Mouse (Mus musculus) adrenal gland, postnatal 4 days (tissue): ENCODE measurements around the gene Agps. TPM values are rescaled to one million over a fixed set of nuclear protein-coding genes. Genes with fewer than 3 reads are reported as not detected.
"Not testable (repeated sequence)": the region's sequence is repeated elsewhere in the genome, so short reads cannot be mapped to it uniquely, and the experiment has no call there.

Experiments
- DNase-seq, 2 experiments: peaks; one replicate each; pipeline ENCODE4 v3.0.0; 2021 to 2022; ENCODE audit warnings: low spot score in 2 of 2, mixed read lengths in 2 of 2
- total RNA-seq, 2 experiments: library from RNA; stranded (reverse); gene quantifications; 2 replicates each; pipeline ENCODE4 v1.2.3; 2021

Gene Agps
- total RNA-seq, 2 experiments from 2014 or later = 39.0 to 52.5 TPM

- DNase-seq = not testable (repeated sequence)
Measured at GRCm38 (mm10) chr2:75977752-75978368, 145.9 kb downstream of the Agps start, which contains the start of gene Ttc30a2. Gene Ttc30a2, minus strand, starts transcription at chr2:75978170.

Other genes with a start within 250 kb of the Agps start
- gene Hnrnpa3, start 172.9 kb upstream of the Agps start, total RNA-seq = 100 to 1,000 TPM; 525 to 570 TPM
- 10 to 100 TPM; 71.3 to 80.4 TPM for gene Nfe2l2, start 127.5 kb upstream of the Agps start, total RNA-seq
- 10 to 100 TPM; 20.2 to 21.0 TPM for gene Ttc30b, start 106.4 kb downstream of the Agps start, total RNA-seq
- under 1 TPM; 0.59 to 0.87 TPM for gene Ttc30a2, start 146.0 kb downstream of the Agps start, total RNA-seq
- 1 to 10 TPM; 4.1 to 4.2 TPM for gene Ttc30a1, start 149.8 kb downstream of the Agps start, total RNA-seq